Mouse (Mus musculus) adrenal gland, adult (tissue): ENCODE results near the gene Olfr1212.

Source experiments
- DNase-seq, 2 experiments: peaks; one replicate each; pipeline ENCODE4 v3.0.0; 2022 to 2023; ENCODE audit warnings: low spot score in 1 of 2; ENCODE audit not compliant: inconsistent age in 2 of 2

Gene Olfr1212

GRCm38 (mm10) chr2:88953669-88954068 lies at the start of gene Olfr1212:
Gene Olfr1212 (plus strand): TSS chr2:88953969.
- no peak for DNase-seq

- no peak for DNase-seq
Measured at GRCm38 (mm10) chr2:88915057-88915456, 38.7 kb upstream of the Olfr1212 start, which contains the start of gene Olfr1209. Gene Olfr1209 (minus strand): TSS chr2:88915157.

GRCm38 (mm10) chr2:88938011-88938410 lies 15.8 kb upstream of the Olfr1212 start, which contains the start of gene Olfr1211:
Gene Olfr1211 (minus strand): TSS chr2:88938111.
- no peak for DNase-seq

- DNase-seq, result no peak
Measured at GRCm38 (mm10) chr2:88980181-88980580, 26.4 kb downstream of the Olfr1212 start, which contains the start of gene Gm13762. Gene Gm13762 (minus strand): TSS chr2:88980281.

GRCm38 (mm10) chr2:88992553-88992952 lies 38.8 kb downstream of the Olfr1212 start, which contains the start of gene Olfr1214:
Gene Olfr1214 (minus strand): TSS chr2:88992653.
- no peak for DNase-seq

GRCm38 (mm10) chr2:89006873-89007272 lies 53.1 kb downstream of the Olfr1212 start, which contains the start of gene Olfr1215:
Gene Olfr1215 (minus strand): TSS chr2:89006973.
- DNase-seq, result no peak
